Mouse (Mus musculus): ENCODE measurements around the gene Adgrl2.

Adgrl2 gene

DNA sequence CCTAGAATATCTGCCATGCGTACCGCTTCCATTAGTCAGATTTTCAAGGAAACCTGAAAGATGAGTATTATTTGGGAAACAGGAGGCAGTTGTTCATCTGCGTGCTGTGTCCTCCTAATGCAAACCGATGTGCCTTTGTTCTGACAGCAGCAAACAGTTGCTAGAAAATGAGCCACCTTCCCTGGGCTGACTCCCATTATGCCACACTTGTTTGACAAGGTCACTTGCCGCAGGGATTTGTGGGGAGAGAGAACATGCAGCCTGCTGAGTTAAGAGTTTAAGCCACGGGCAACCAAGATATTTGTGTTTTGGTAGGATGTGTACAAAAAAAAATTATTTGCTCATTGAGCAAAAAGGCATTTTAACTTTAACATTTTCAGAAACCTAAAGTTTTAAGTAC lies 69.5 kb downstream of the Adgrl2 start:
- no peak for TF ChIP-seq GATA4 (IDR thresholded peaks at IDR 0.05; ENCODE audit: insufficient replicate concordance, low read length)

DNA sequence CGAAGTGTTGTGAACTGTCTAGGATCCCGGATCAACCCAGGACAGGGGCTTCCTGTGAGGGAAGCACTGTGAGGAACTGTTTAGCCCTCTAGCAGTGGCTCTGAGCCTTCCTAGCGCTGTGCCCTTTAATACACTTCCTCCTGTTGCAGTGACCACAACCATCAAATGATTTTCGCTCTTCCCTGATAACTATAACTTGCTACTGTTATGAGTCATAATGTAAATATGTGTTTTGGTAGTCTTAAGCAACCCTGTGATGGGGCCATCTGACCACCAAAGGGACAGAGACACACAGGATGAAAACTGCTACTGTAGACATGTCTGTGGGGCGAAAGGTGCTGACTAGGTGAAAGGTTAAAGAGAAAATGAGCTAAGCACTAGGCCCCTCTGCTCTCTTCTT lies 71.9 kb downstream of the Adgrl2 start:
- no peak; the same call in 1 of the 2 replicates for TF ChIP-seq GATA4 (IDR thresholded peaks at IDR 0.05; ENCODE audit: insufficient replicate concordance, low read length)

DNA sequence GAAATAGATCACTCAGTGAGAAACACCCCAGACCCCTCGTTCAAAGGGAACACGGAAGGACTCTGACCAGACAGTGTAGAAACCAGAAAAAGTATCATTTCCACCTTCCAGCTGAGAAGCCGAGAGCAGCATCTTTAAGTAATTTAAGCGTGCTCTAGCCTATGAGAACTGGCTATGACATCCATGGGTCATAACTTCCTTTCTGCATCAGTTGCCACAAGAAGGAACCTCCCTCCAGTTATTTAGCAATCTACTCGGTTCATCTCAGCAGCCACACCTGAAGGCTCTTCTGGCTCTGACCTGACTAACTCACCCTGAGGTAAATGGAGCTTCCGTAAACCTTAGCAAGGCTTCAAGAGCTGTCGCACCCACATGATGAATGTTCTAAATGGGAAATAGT lies 72.5 kb downstream of the Adgrl2 start:
- TF ChIP-seq GATA4 (IDR thresholded peaks at IDR 0.05; ENCODE audit: insufficient replicate concordance, low read length), result no peak

DNA sequence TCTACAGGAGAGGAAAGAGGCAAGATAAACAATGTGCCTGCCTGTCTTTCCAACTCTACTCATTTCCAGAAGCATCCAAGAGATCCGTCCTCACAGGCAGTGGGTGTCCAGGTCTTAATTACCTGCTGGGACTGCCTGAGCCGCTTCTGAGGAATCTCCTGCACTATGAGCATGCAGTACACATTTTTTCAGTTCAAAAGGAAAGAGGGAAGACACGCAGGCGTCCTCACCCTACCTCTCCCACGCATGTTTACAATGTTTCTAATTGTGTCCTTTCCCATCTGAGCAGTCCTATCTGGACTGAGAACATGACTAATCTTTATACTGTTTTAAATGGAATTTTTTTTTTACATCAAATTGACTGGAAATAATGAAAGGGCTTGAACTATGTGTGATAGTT lies 74.1 kb downstream of the Adgrl2 start:
- no peak; the same call in 1 of the 2 replicates for TF ChIP-seq GATA4 (IDR thresholded peaks at IDR 0.05; ENCODE audit: insufficient replicate concordance, low read length)

DNA sequence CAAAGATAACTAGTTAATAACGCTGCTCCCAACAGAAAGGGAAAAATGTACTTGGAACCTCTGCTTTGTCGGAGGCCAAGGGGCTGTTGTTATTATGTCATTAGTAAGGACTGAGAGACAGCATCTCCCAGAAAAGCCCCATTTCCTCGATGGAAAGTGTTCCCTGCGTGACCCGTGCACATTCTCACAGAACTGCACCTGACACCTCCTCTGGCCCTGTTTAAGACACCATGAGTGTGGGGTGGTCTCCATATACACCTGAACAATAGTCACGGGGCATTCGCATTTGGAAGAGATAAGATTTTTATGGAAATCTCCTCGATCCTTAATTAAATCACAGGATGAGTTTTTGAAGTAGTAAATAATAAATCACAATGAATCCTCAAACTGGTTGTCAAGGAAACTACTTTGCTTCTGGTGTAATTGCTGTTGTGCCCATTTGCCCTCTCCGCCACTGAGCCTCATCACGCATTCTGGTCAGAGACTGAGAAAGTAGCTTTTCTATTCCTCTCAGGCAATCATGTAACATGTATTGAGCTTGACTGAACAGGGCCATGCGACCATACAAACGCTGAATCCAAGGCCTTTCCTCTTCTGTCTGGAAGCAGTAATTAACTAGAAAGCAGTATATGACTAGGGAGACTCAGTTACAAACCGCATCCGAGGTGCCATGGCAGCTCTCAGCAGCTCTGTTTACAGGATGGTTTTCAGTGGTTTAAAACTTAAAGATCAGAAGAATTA lies 77.2 kb downstream of the Adgrl2 start:
- TF ChIP-seq GATA4 (IDR thresholded peaks at IDR 0.05; ENCODE audit: insufficient replicate concordance, low read length), result no peak

DNA sequence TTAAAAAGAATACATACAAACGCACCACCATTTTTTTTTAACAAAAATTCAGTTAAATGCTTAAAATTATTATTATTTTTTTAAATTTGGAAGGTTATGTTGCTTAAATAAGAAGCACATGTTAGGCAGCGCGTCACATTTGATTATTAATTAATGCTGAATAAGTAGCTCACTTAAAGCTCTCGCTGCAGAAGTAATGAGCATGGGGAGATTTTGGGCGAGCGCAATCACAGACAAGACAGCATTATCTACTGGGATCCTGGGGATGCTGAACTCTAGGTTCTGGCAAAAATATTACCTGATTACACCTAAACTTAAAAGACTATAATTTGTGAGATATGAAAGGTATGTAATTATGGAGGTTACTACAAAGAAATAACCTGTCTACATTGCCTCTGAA lies 77.8 kb downstream of the Adgrl2 start:
- TF ChIP-seq GATA4 (IDR thresholded peaks at IDR 0.05; ENCODE audit: insufficient replicate concordance, low read length), result no peak

DNA sequence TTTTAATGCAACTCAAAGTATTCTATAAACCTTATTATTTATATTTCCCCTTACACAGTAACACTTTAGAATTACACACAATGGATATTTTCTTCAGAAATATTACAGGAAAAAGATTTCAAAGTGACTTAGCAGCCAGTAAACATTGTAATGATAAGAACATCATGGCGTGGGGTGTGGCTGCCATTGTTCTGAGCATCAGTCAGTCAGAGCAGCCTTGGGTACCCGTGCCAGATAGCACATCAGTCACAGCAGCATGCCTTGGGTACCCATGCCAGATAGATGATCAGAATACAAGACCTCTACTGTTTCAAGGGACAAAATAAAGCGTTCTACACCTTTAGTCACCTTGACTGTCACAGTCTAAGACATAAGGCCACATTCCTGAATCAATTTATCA lies 82.5 kb downstream of the Adgrl2 start:
- TF ChIP-seq GATA4 (IDR thresholded peaks at IDR 0.05; ENCODE audit: insufficient replicate concordance, low read length), result no peak

DNA sequence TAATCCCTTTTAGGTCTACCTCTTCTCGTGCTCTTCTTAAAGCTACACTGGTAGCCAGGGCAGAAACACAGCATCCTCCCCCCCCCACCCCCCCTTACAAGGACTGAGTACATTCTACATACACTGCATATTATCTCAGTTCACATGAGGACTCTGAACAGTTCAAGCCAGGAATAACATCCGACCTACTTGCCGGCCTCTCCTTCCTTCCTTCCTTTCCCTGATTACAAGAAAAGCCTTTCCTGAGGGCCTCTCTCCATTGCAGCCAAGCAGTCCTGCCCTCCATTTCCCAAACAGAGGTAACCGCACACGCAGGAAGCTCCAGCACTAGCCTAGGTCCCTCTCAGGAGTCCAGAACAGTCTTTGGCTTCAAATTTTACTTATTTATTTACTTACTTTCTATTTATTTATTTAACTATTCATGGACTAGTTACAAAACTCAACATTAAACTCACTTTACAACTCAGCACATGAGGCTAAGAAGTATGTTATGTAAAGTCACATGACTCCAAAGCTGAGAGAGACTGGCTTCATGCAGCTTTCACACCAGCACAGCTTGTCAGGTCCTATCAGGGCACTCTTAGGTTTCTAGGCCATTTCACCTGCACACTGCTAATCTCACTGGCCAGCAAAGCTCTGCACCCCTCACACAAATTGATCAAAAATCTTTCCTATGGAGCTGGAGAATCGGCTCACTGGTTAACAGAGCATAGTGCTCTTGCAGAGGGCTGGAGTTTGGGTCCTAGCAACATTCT lies 83.2 kb downstream of the Adgrl2 start:
- TF ChIP-seq GATA4 (IDR thresholded peaks at IDR 0.05; ENCODE audit: insufficient replicate concordance, low read length), result peak; percentile 80; the same call in 1 of the 2 replicates

DNA sequence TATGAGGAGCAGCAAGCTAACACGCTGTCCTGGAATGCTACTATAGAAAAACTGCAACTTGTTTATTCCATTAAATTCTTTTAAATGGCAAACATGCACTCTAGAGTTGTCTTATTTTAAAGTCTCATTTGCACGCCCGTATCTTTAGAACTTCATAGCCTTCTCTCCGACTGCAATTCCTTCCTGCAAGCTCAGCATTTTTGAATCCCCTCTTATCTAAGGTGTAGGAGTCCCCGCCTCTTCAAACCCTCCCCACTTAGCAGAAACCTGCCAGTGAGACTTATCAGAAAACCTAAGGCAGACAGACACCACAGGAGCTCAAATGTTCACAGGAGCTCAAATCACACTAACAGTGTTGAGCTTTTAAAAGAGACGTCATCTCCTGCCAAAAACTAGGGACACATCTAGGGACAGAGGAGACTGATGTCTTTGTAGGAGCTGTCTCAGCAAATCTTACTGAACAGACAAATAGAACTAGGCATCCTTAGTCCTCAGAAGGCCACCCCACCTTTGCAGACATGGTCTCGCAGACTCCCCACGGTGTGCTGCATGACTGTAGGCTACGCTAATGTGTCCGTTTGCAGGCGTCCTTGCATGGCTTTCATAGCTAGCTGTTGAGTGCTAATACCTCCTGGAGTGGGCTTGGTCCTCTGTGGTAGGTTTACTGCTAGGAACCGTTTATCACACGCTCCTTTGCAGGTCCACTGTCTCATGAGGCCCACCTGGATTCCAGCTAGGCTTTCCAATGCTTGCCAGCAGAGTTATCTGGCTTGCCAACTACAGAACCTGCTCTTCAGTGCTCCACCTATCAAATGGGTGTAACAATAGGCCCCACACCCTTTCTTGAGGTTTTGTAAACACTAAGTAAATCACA lies 84.2 kb downstream of the Adgrl2 start:
- TF ChIP-seq GATA4 (IDR thresholded peaks at IDR 0.05; ENCODE audit: insufficient replicate concordance, low read length), result no peak

DNA sequence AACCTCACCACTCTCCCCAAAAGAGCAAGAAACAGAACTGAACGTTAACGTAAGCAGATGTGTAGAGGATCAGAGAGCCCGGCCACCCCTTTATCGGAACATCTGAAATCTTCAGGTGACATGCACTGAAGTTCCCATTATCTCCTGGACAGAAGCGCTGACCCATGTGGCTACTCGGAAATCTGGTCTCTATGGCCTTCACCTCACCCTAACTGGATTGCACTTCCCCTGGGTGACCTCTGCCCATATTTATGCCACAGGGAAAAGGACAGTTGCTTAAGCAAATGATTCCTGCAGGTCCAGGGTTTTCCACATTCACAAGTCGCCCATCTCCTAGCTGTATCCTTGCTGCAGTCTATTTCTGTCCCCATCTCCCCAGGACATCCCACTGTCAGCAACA lies 84.9 kb downstream of the Adgrl2 start:
- peak; percentile 90; the same call in 1 of the 2 replicates for TF ChIP-seq GATA4 (IDR thresholded peaks at IDR 0.05; ENCODE audit: insufficient replicate concordance, low read length)

DNA sequence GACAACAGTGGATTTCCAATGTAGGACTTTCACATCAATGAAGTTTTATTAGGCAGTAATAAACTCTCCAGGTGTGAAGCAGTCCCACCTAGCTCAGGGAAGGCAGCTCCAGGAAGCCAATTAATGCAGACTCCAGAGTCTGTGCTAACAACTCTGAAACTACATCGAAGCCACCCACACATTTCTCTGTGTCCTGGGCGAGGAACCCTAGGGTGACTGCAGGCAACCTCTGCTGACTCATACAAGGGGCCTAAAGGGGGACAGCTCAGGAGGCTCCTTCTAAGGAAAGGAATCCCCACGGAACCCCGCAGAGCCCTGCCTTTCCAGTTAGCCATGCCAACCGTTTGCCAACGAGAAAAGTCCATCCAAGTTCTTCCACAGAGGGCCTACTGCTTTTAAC lies 90.5 kb downstream of the Adgrl2 start:
- TF ChIP-seq GATA4 (IDR thresholded peaks at IDR 0.05; ENCODE audit: insufficient replicate concordance, low read length), result no peak

DNA sequence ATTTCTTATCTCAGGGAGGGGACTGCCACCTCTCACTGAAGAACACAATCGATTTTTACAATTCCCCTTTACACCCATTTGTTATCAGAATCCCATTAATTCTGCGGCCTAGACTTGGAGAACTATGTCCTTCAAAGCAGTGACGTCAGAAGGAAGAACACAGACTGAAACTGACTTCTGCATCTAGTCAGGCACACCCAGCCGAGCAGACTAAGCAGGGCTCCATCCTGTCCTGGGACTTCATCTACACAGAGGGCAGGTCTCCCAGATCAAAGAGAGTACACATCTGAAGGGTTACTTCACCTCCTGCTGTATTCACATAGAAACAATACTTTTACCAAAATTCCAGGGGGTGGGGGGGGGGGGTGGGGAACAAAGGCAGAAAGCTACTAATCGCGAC lies 90.9 kb downstream of the Adgrl2 start:
- no peak for TF ChIP-seq GATA4 (IDR thresholded peaks at IDR 0.05; ENCODE audit: insufficient replicate concordance, low read length)

DNA sequence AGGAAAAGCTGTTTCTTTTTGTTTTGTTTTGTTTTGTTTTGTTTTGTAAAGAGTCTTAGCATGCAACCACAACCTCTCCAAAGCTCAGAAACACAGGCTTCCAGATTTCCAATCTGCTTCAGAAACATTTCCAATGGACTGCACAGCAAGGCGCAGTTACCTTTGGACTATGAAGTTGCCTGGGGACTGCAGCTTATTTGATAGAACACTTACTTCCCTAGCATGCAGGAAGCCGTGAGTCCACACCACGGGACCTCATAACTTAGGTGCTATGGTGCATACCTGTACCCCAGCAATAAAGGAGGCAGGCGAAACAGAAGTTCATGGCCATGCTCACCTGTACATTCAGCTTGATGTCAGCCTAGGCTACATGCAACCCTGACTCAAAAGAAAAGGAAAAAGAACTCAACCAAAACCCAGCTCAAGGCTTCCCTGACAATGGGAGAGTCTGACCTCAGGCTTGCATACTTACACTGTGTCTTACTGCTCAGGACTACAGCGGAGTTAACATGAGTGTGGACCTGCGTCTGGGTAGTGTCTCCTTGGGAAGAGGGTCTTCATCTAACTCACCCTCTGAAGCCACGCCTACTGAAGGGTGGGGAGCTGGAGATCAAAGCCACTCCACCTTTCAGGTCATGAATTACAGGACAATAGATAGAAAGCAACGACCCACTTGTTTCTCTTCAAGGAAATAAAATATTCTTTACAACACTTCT lies 91.7 kb downstream of the Adgrl2 start:
- TF ChIP-seq GATA4 (IDR thresholded peaks at IDR 0.05; ENCODE audit: insufficient replicate concordance, low read length), result no peak

DNA sequence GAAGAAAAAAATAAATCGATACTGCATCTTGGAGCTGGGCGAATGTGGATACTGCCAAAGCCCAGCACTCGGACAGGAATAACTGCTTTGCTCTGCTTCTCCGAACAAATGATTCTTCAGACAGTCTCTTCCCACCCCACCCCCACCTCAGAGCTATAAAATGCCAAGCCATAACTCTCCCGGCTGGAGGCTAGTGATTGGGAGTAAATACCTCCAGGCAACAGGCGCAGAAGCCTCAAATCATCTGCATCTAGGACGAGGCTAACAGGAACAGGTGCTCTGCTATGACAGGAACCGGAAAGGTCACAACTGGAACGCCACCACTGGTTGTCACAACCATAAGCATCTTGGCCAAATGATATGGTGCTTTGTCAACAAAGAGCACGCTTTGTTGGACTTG lies 94.1 kb downstream of the Adgrl2 start:
- no peak for TF ChIP-seq GATA4 (IDR thresholded peaks at IDR 0.05; ENCODE audit: insufficient replicate concordance, low read length)

All from liver, adult (tissue).